Mouse (Mus musculus) heart, adult 2 months (tissue): ENCODE data around the gene Ccdc96. TPM values are rescaled to one million over a fixed set of nuclear protein-coding genes. Genes with fewer than 3 reads are reported as not detected.

Source experiments
- DNase-seq, 2 experiments: peaks; one replicate each; pipeline ENCODE4 v3.0.0; 2021
- H3K27ac ChIP-seq: fragments of 200-600 bp; 2 replicates; pipeline ENCODE4 v1.8.1; 2022
- H3K27me3 ChIP-seq: fragments of 200-500 bp; 2 replicates; pipeline ENCODE4 v1.6.1; 2012; ENCODE audit warnings: mild to moderate bottlenecking, low read length, inconsistent platforms, mixed read lengths; ENCODE audit not compliant: control insufficient read depth, insufficient read depth
- H3K36me3 ChIP-seq: fragments of 200-500 bp; 2 replicates; pipeline ENCODE4 v1.6.1; 2012; ENCODE audit warnings: low read length, inconsistent platforms; ENCODE audit not compliant: control insufficient read depth, insufficient read depth
- H3K4me1 ChIP-seq: fragments of 200-500 bp; 2 replicates; pipeline ENCODE4 v1.6.1; 2011; ENCODE audit warnings: low read length; ENCODE audit not compliant: control insufficient read depth, insufficient read depth
- H3K4me3 ChIP-seq: fragments of 200-600 bp; 2 replicates; pipeline ENCODE4 v1.8.1; 2022
- H3K79me2 ChIP-seq: fragments of 200-500 bp; replicated peaks from 2 replicates; pipeline ENCODE4 v1.6.1; 2012; ENCODE audit warnings: mild to moderate bottlenecking, inconsistent platforms, low read length, moderate library complexity, mixed read lengths; ENCODE audit not compliant: control insufficient read depth, insufficient read depth
- H3K9ac ChIP-seq: fragments of 200-500 bp; 2 replicates; pipeline ENCODE4 v1.6.1; 2012; ENCODE audit warnings: low read depth, mild to moderate bottlenecking, control low read depth, inconsistent platforms, low read length, mixed read lengths
- CTCF ChIP-seq: fragments of 200-600 bp; IDR thresholded peaks from 2 replicates; pipeline ENCODE4 v1.8.1; 2022; ENCODE audit warnings: antibody characterized with exemption, mild to moderate bottlenecking, moderate library complexity
- EP300 ChIP-seq: fragments of 200-500 bp; IDR thresholded peaks from 2 replicates; pipeline ENCODE4 v1.6.1; 2011; ENCODE audit warnings: low read depth, low read length, control low read depth; ENCODE audit not compliant: insufficient read depth
- POLR2A ChIP-seq: fragments of 200-500 bp; IDR thresholded peaks from 2 replicates; pipeline ENCODE4 v1.6.1; 2011; ENCODE audit warnings: mild to moderate bottlenecking, low read depth, low read length, control low read depth; ENCODE audit not compliant: insufficient read depth
- WGBS: fragments of 180-500 bp; shearing (Covaris S2); methylation state at CpG from one replicate; pipeline ENCODE4 v1.1.7; 2018; 5-methylcytosine and 5-hydroxymethylcytosine counted together
- intact Hi-C: fragments of 180-260 bp; cut with DNase I; formaldehyde crosslinking; loops from one replicate; pipeline ENCODE4 v1.15.1; 2025
- polyA plus RNA-seq: library from polyadenylated mRNA; depleted of rRNA; stranded (reverse); fragments of >200 nt; gene quantifications from 2 replicates; pipeline ENCODE4 v1.2.3, GENCODE M21; 2012
- total RNA-seq, 2 experiments: library from RNA; stranded (reverse); gene quantifications; 2 replicates each; pipeline ENCODE4 v1.2.3; 2021

Ccdc96 gene
- total and polyA plus RNA-seq, 3 experiments = 0.14 to 0.39 (median 0.21) TPM

DNA sequence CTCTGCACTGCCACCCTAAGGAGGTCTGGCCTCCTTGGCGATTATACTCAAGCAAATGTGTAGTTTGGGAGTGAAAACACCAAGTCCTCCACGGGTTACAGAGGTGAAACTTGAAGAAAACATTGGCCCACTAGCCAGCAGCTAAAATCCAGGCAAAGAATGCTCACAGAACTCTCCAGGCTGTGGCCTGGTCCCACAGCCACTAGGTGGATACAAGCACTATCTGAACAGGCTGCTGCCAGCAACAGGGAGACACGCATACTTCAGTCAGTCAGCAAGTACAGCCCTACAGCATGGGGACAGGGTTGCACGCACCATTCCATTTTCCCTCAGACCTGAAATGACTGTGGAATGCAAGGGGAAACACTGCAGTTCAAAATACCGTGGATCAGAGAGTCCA, 41.9 kb downstream of the Ccdc96 start:
- Histone ChIP-seq H3K4me1 (peaks cover 11% of the 10 kb centered on the region), H3K79me2 (peaks cover 3% of the 10 kb centered on the region; the same call in 1 of the 2 replicates), H3K36me3 (no peaks in the 10 kb centered on the region), H3K27ac (no peak overlapping the region), H3K9ac (no peak overlapping the region), H3K27me3 (no peaks in the 10 kb centered on the region), H3K4me3 (no peak overlapping the region)
- intact Hi-C loops = loop anchor here (5.0 kb wide), 1 partner anchor 216 kb away; no protein-coding TSS in a partner anchor
- DNase-seq = no peak
- 68% methylated on average over 5 of the region's 5 CpGs for WGBS
- TF ChIP-seq EP300 (no peak), CTCF (peak; percentile 65), POLR2A (no peak)

GRCm38 (mm10) chr5:36526921-36527320, 42.5 kb downstream of the Ccdc96 start:
- Histone ChIP-seq H3K27me3 (no peaks in the 10 kb centered on the region), H3K4me3 (no peak overlapping the region), H3K9ac (no peak overlapping the region), H3K79me2 (peaks cover 3% of the 10 kb centered on the region; the same call in 1 of the 2 replicates), H3K27ac (no peak overlapping the region), H3K4me1 (peaks cover 11% of the 10 kb centered on the region), H3K36me3 (no peaks in the 10 kb centered on the region)
- no peak for DNase-seq
- TF ChIP-seq EP300 = no peak
- TF ChIP-seq POLR2A = no peak
- no peak for TF ChIP-seq CTCF
- intact Hi-C loops = loop anchor here (5.0 kb wide), 1 partner anchor 215 kb away; no protein-coding TSS in a partner anchor
- WGBS = 89% methylated on average over 2 of the region's 2 CpGs

- Histone ChIP-seq H3K79me2 (peaks cover 4% of the 10 kb centered on the region; the same call in 1 of the 2 replicates), H3K27me3 (no peaks in the 10 kb centered on the region), H3K27ac (peak overlapping the region; percentile 79), H3K9ac (peak overlapping the region; percentile 91), H3K4me1 (peaks cover 10% of the 10 kb centered on the region), H3K4me3 (peak overlapping the region; percentile 64), H3K36me3 (no peaks in the 10 kb centered on the region)
- WGBS = 2% methylated on average over 5 of the region's 5 CpGs
- intact Hi-C loops = loop anchor here (1.0 to 5.0 kb wide), 2 partner anchors 53 to 213 kb away; no protein-coding TSS in a partner anchor
- TF ChIP-seq POLR2A = no peak
- TF ChIP-seq CTCF = no peak
- TF ChIP-seq EP300 = no peak
- DNase-seq = no peak
These were observed 45.3 kb downstream of the Ccdc96 start for GRCm38 (mm10) chr5:36529698-36530097.

- intact Hi-C loops = loop anchor here (1.0 kb wide), 1 partner anchor 52 kb away; no protein-coding TSS in a partner anchor
- TF ChIP-seq CTCF = no peak
- peak; percentile 38; the same call in 1 of the 2 replicates for TF ChIP-seq EP300
- TF ChIP-seq POLR2A = peak; percentile 57; the same call in 1 of the 2 replicates
- H3K27ac ChIP-seq = peak overlapping the region; percentile 79
These were observed 45.9 kb downstream of the Ccdc96 start for GRCm38 (mm10) chr5:36530129-36530751.

DNA sequence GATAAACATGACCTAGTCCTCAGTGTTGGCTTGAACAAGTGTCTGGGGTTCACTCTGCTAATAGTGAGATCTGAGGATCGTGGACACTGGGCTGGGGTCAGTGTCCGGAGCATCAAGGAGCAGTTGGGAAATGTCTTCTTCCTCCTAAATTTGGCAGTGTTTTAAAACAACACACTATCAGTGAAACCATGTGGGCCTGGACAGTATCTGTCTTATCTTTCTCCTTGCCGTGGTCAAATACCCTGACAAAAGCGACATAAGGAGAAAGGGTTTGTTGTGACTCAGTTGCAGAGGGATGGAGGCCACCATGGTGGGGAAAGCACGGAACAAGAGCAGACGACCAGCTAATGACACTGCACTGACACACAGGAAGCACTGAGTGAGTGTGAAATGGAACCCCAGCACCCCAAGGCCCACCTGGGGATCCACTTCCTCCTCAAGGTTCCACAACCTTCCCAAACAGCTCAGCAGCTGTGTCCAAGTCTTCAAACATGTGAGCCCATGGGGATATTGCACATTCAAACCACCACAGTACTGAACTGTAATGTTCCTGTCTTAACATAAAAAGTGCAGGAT, 50.2 kb downstream of the Ccdc96 start:
- Histone ChIP-seq H3K36me3 (no peaks in the 10 kb centered on the region), H3K9ac (no peak overlapping the region), H3K27ac (no peak overlapping the region), H3K4me3 (no peak overlapping the region), H3K27me3 (no peaks in the 10 kb centered on the region), H3K79me2 (0 out of 2 replicates have a peak, but pooled peaks cover 2% of the 10 kb centered on the region), H3K4me1 (peaks cover 5% of the 10 kb centered on the region)
- intact Hi-C loops = loop anchor here (5.0 kb wide), 1 partner anchor 72 kb away; the partner anchor contains the start of gene Grpel1
- WGBS = 49% methylated on average over 6 of the region's 6 CpGs
- TF ChIP-seq CTCF (no peak), POLR2A (no peak), EP300 (no peak)
- DNase-seq = no peak

More at GRCm38 (mm10) chr5:36530129-36530751, 45.9 kb downstream of the Ccdc96 start:
- H3K9ac ChIP-seq = peak overlapping the region; percentile 91
- peaks cover 4% of the 10 kb centered on the region; the same call in 1 of the 2 replicates for H3K79me2 ChIP-seq
- under 1% methylated on average over 28 of the region's 28 CpGs for WGBS
- H3K36me3 ChIP-seq = no peaks in the 10 kb centered on the region
- H3K4me3 ChIP-seq = peak overlapping the region; percentile 64
- H3K4me1 ChIP-seq = peaks cover 10% of the 10 kb centered on the region
- DNase-seq = peak; percentile 96 to 98
- H3K27me3 ChIP-seq = no peaks in the 10 kb centered on the region
